Mouse (Mus musculus) hindbrain, embryonic 13.5 days (tissue): ENCODE measurements around the gene Ccl17. TPM values are rescaled to one million over a fixed set of nuclear protein-coding genes. Genes with fewer than 3 reads are reported as not detected.
A peak's percentile ranks its signal among the peaks of the same experiment; 100 is the strongest.

Experiments
- ATAC-seq: fragments of 200-750 bp; cut with Nextera tagmentation; 2 replicates; pipeline ENCODE4 v1.8.0; 2017; ENCODE audit warnings: moderate TSS enrichment; ENCODE audit not compliant: low FRiP score
- H3K27ac ChIP-seq: fragments of 300-500 bp; sonication (generic); 2 replicates; pipeline ENCODE4 v1.5.1; 2015; ENCODE audit warnings: inconsistent platforms, mild to moderate bottlenecking, moderate library complexity
- H3K27me3 ChIP-seq: fragments of 300-500 bp; sonication (generic); 2 replicates; pipeline ENCODE4 v1.6.1; 2015; ENCODE audit warnings: mild to moderate bottlenecking, inconsistent platforms
- H3K36me3 ChIP-seq: fragments of 300-500 bp; sonication (generic); 2 replicates; pipeline ENCODE4 v1.6.1; 2015; ENCODE audit warnings: mild to moderate bottlenecking, inconsistent platforms
- H3K4me1 ChIP-seq: fragments of 300-500 bp; sonication (generic); replicated peaks from 2 replicates; pipeline ENCODE4 v1.6.1; 2015; ENCODE audit warnings: inconsistent platforms
- H3K4me2 ChIP-seq: fragments of 300-500 bp; sonication (generic); 2 replicates; pipeline ENCODE4 v1.6.1; 2015; ENCODE audit warnings: inconsistent platforms, mild to moderate bottlenecking, moderate library complexity
- H3K4me3 ChIP-seq: fragments of 300-500 bp; sonication (generic); 2 replicates; pipeline ENCODE4 v1.5.1; 2015; ENCODE audit warnings: mild to moderate bottlenecking, inconsistent platforms
- H3K9ac ChIP-seq: fragments of 300-500 bp; sonication (generic); 2 replicates; pipeline ENCODE4 v1.6.1; 2015; ENCODE audit warnings: mild to moderate bottlenecking, inconsistent platforms
- H3K9me3 ChIP-seq: fragments of 300-500 bp; sonication (generic); 2 replicates; pipeline ENCODE4 v1.6.1; 2016; ENCODE audit warnings: inconsistent platforms
- WGBS: fragments of 180-500 bp; shearing (Covaris S2); methylation state at CpG from one replicate; pipeline ENCODE4 v1.1.7; 2015; 5-methylcytosine and 5-hydroxymethylcytosine counted together
- polyA plus RNA-seq: library from polyadenylated mRNA; unstranded; fragments of >200 nt; fragmentation: Nextera tagmentation; extraction: Ambion mirVana; gene quantifications from 2 replicates; pipeline ENCODE4 v1.2.1, GENCODE M21; 2015

Ccl17 gene
- polyA plus RNA-seq, 1 experiment from 2014 or later = not detected

- Histone ChIP-seq H3K4me1 (no peaks in the 10 kb centered on the region), H3K9me3 (no peaks in the 10 kb centered on the region), H3K27ac (no peak overlapping the region), H3K36me3 (no peaks in the 10 kb centered on the region), H3K4me3 (no peak overlapping the region), H3K4me2 (no peak overlapping the region), H3K9ac (no peak overlapping the region), H3K27me3 (no peaks in the 10 kb centered on the region)
- ATAC-seq = no peak
- 69% methylated on average over 7 of the region's 7 CpGs for WGBS
These were observed 9.8 kb upstream of the Ccl17 start for GRCm38 (mm10) chr8:94800278-94800968.

GRCm38 (mm10) chr8:94801293-94802095 is 8.8 kb upstream of the Ccl17 start:
- H3K9ac ChIP-seq = no peak overlapping the region
- no peak overlapping the region for H3K4me3 ChIP-seq
- no peaks in the 10 kb centered on the region for H3K36me3 ChIP-seq
- no peak for ATAC-seq
- H3K27ac ChIP-seq = no peak overlapping the region
- H3K9me3 ChIP-seq = no peaks in the 10 kb centered on the region
- H3K4me2 ChIP-seq = no peak overlapping the region
- WGBS = 47% methylated on average over 14 of the region's 14 CpGs
- peaks cover under 1% of the 10 kb centered on the region; the same call in 1 of the 2 replicates for H3K4me1 ChIP-seq
- H3K27me3 ChIP-seq = no peaks in the 10 kb centered on the region

- Histone ChIP-seq H3K4me2 (no peak overlapping the region), H3K27me3 (no peaks in the 10 kb centered on the region), H3K27ac (no peak overlapping the region), H3K4me1 (peaks cover 8% of the 10 kb centered on the region), H3K9ac (no peak overlapping the region), H3K4me3 (no peak overlapping the region), H3K36me3 (no peaks in the 10 kb centered on the region), H3K9me3 (no peaks in the 10 kb centered on the region)
- WGBS = 78% methylated on average over 4 of the region's 4 CpGs
- no peak for ATAC-seq
These were observed 7.9 kb upstream of the Ccl17 start for GRCm38 (mm10) chr8:94802375-94802774.

DNA sequence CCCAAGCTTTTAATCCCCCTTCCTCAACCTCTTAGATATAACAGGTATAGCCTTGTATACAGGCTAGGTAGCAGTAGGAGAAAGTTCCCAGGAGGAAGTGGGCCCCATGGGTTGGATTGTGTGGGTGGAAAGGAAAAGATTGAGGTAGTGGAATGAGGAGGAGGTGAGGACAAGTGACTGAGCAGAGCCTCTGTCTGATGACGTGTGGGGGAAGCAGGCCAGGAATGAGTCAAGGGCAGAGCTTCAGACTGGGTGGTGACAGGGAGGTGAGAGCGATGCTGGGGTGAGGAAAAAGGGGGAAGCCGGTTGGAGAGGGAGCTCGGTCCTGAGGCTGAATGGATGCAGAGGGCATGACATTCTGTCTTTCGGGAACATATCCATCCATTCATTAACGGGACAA is 6.7 kb upstream of the Ccl17 start:
- Histone ChIP-seq H3K9me3 (no peaks in the 10 kb centered on the region), H3K36me3 (no peaks in the 10 kb centered on the region), H3K4me1 (peaks cover 11% of the 10 kb centered on the region), H3K4me3 (no peak overlapping the region), H3K4me2 (no peak overlapping the region), H3K27me3 (no peaks in the 10 kb centered on the region), H3K9ac (no peak overlapping the region), H3K27ac (no peak overlapping the region)
- no peak for ATAC-seq
- WGBS = 81% methylated on average over 6 of the region's 6 CpGs

- no peak overlapping the region for H3K27ac ChIP-seq
- no peaks in the 10 kb centered on the region for H3K9me3 ChIP-seq
- ATAC-seq = no peak
- peaks cover 11% of the 10 kb centered on the region for H3K4me1 ChIP-seq
- H3K4me2 ChIP-seq = no peak overlapping the region
- H3K27me3 ChIP-seq = no peaks in the 10 kb centered on the region
- 84% methylated on average over 10 of the region's 10 CpGs for WGBS
- H3K36me3 ChIP-seq = no peaks in the 10 kb centered on the region
- no peak overlapping the region for H3K4me3 ChIP-seq
- H3K9ac ChIP-seq = no peak overlapping the region
These were observed 5.5 kb upstream of the Ccl17 start for GRCm38 (mm10) chr8:94804546-94805340.

GRCm38 (mm10) chr8:94805811-94806210 is 4.4 kb upstream of the Ccl17 start:
- ATAC-seq = no peak
- Histone ChIP-seq H3K27me3 (no peaks in the 10 kb centered on the region), H3K9ac (no peak overlapping the region), H3K4me2 (no peak overlapping the region), H3K4me3 (no peak overlapping the region), H3K4me1 (peaks cover 11% of the 10 kb centered on the region), H3K9me3 (no peaks in the 10 kb centered on the region), H3K36me3 (no peaks in the 10 kb centered on the region), H3K27ac (no peak overlapping the region)
- 50% methylated on average over 4 of the region's 4 CpGs for WGBS

DNA sequence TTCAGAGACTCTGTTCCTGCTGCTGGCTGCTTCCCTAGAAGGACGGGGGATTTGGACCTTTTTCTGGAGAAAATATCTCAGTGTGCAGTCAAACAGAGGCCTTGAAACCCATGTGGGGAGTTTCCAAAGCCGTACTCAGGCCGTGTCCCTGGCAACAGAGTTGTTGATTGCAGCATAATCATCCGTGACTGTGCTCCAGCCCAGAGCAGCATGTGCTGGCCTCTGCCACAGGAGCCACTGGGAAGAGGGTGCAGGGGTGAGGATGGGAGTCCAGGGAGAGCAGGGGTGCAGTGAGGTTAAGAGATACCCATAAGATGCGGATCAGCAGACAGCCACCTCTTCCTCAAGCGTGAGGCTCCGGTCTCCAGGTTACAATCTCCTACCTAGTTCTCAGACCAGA is 2.7 kb upstream of the Ccl17 start:
- H3K9me3 ChIP-seq = no peaks in the 10 kb centered on the region
- no peak overlapping the region for H3K4me2 ChIP-seq
- ATAC-seq = no peak
- H3K27ac ChIP-seq = no peak overlapping the region
- no peaks in the 10 kb centered on the region for H3K36me3 ChIP-seq
- no peak overlapping the region for H3K9ac ChIP-seq
- no peaks in the 10 kb centered on the region for H3K27me3 ChIP-seq
- WGBS = 55% methylated on average over 7 of the region's 7 CpGs
- H3K4me1 ChIP-seq = peaks cover 13% of the 10 kb centered on the region
- no peak overlapping the region for H3K4me3 ChIP-seq

DNA sequence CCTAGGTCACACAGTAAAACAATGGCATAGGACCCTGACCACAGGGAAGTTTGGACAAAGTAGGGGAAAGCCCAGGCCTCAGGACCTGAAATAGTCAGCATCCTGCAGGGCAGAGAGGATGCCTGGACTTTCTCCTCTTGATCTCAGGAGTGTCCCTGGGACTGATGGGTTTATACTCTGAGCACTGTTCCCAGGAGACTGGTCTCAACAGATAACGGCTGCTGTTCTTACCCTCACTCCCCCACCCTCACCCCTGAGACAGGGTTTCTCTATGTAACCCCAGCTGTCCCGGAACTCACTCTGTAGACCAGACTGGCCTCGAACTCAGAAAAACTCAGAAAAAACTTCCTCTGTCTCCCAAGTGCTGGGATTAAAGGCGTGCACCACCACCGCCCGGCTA is 1.9 kb upstream of the Ccl17 start:
- Histone ChIP-seq H3K9me3 (no peaks in the 10 kb centered on the region), H3K9ac (no peak overlapping the region), H3K4me1 (peaks cover 16% of the 10 kb centered on the region), H3K4me2 (no peak overlapping the region), H3K27ac (no peak overlapping the region), H3K27me3 (no peaks in the 10 kb centered on the region), H3K4me3 (no peak overlapping the region), H3K36me3 (no peaks in the 10 kb centered on the region)
- WGBS = 81% methylated on average over 6 of the region's 6 CpGs
- no peak for ATAC-seq

DNA sequence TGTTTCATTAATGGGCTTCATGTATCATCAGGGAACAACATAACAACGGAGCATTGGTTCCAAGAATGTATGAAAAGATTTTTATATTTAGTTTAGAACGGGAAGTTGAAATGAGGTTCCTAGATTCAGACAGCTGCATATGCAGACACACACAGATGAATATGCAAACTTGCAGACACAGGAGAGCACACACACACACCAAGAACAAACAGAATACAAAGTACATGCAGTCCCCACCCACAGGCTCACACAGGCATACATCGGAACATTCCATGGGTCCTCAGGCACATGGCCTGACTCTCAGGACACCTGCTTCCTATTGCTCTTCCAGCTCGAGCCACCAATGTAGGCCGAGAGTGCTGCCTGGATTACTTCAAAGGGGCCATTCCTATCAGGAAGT is 602 bp downstream of the Ccl17 start:
- H3K4me3 ChIP-seq = no peak overlapping the region
- no peaks in the 10 kb centered on the region for H3K27me3 ChIP-seq
- peaks cover 16% of the 10 kb centered on the region for H3K4me1 ChIP-seq
- no peaks in the 10 kb centered on the region for H3K36me3 ChIP-seq
- H3K9ac ChIP-seq = no peak overlapping the region
- H3K9me3 ChIP-seq = no peaks in the 10 kb centered on the region
- no peak for ATAC-seq
- H3K4me2 ChIP-seq = no peak overlapping the region
- 85% methylated on average over 5 of the region's 5 CpGs for WGBS
- H3K27ac ChIP-seq = no peak overlapping the region

- no peak overlapping the region for H3K4me3 ChIP-seq
- no peaks in the 10 kb centered on the region for H3K27me3 ChIP-seq
- WGBS = 78% methylated on average over 6 of the region's 6 CpGs
- peaks cover 14% of the 10 kb centered on the region for H3K4me1 ChIP-seq
- H3K9ac ChIP-seq = peak overlapping the region; percentile 55
- H3K4me2 ChIP-seq = no peak overlapping the region
- H3K27ac ChIP-seq = no peak overlapping the region
- no peak for ATAC-seq
- no peaks in the 10 kb centered on the region for H3K9me3 ChIP-seq
- H3K36me3 ChIP-seq = no peaks in the 10 kb centered on the region
These were observed 1.4 kb downstream of the Ccl17 start for GRCm38 (mm10) chr8:94811654-94812053.

DNA sequence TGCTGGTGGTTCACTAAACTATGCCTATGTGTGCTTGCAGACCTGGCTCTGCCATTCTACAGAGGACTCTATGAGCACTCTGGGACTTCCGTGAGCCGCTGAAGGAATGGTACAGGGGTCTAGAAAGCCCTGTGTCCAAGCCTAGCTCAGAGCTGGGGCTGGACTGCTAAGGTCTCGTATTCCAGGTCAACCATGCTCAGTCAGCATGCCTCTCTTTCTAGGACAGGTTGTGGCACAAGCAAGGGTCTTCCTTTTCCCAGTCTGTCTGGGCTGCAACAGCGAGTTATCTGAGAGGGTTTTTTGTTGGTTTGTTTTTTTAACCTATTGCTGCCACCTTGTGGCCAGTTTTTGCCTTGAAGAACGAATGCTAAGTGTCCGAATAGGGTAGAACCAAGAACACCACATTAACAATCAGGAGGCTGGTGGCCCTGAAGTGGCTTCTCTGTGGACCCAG is 2.4 kb downstream of the Ccl17 start:
- Histone ChIP-seq H3K4me2 (peak overlapping the region; percentile 42), H3K27me3 (no peaks in the 10 kb centered on the region), H3K9ac (peak overlapping the region; percentile 55; the same call in 1 of the 2 replicates), H3K4me3 (no peak overlapping the region), H3K4me1 (peaks cover 5% of the 10 kb centered on the region), H3K27ac (peak overlapping the region; percentile 55), H3K36me3 (no peaks in the 10 kb centered on the region), H3K9me3 (no peaks in the 10 kb centered on the region)
- ATAC-seq = peak; percentile 65
- WGBS = 32% methylated on average over 6 of the region's 6 CpGs

DNA sequence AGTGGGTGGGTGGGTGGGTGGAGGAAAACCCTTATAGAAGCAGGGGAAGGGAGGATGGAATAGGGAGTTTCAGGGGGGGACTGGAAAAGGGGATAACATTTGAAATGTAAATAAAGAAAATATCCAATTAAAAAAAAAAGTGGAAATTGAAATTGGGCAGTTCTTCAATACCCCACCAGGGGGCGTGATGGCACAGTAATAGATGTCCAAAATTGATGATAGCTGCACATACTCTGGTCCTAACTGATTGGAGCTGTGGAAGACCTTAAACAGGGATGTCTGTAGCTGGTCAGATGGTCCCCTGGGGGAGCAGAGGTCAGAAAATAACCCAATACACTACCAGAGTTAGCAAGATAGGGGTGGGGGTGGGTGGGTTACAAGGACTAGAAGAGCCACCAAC is 4.3 kb downstream of the Ccl17 start:
- ATAC-seq = no peak
- WGBS = 0% methylated on average over 1 of the region's 1 CpGs

More for the DNA sequence above, 4.3 kb downstream of the Ccl17 start:
- H3K27ac ChIP-seq = no peak overlapping the region
- peaks cover 4% of the 10 kb centered on the region for H3K4me1 ChIP-seq
- no peak overlapping the region for H3K9ac ChIP-seq
- H3K27me3 ChIP-seq = no peaks in the 10 kb centered on the region
- H3K36me3 ChIP-seq = 0 out of 2 replicates have a peak, but pooled peaks cover 2% of the 10 kb centered on the region
- H3K4me2 ChIP-seq = no peak overlapping the region
- H3K9me3 ChIP-seq = no peaks in the 10 kb centered on the region
- no peak overlapping the region for H3K4me3 ChIP-seq
